Comparison of ENCODE assay signal across 19 mouse cellular contexts in genomic region chr13:63232558-63232957, GRCm38 (mm10).
DNase-seq lines count a peak whose midpoint lies in the region; ATAC-seq and TF ChIP-seq lines count a peak whose summit lies in the region.
"Had no signal": no experiment of that assay in that cellular context is flagged by ENCODE, and none has a peak within 500 bp of the region (broad histone marks: within the 10 kb centered on the region; RNA-seq: fewer than 3 reads in every experiment).

No protein-coding gene starts in this region.

- 76% methylated on average over 2 of the region's 2 CpGs for WGBS in heart, postnatal 0 days
- WGBS in liver, adult 2 months: 46% methylated on average over 2 of the region's 2 CpGs
- 83% methylated on average over 2 of the region's 2 CpGs for WGBS in liver, embryonic 11.5 days
- 58% methylated on average over 2 of the region's 2 CpGs for WGBS in intestine, embryonic 15.5 days
- 40% methylated on average over 2 of the region's 2 CpGs for WGBS in stomach, postnatal 0 days

- no peaks in the 10 kb centered on the region for H3K79me2 ChIP-seq in liver, adult 2 months (ENCODE audit: control insufficient read depth, insufficient read depth, low read length)

- no peak for TF ChIP-seq POLR2A in liver, adult 2 months (IDR thresholded peaks at IDR 0.05; ENCODE audit: extremely low read depth, insufficient read depth, low read length)

- no peak overlapping the region for H3K4me3 ChIP-seq in heart, postnatal 0 days (ENCODE audit: low read depth, low read length)
- H3K4me3 ChIP-seq in liver, adult 2 months (ENCODE audit: insufficient read depth, low read depth, low read length): no peak overlapping the region
- no peak overlapping the region for H3K4me3 ChIP-seq in liver, embryonic 11.5 days (ENCODE audit: low read depth, low read length)
- H3K4me3 ChIP-seq in intestine, embryonic 15.5 days (replicated peaks): no peak overlapping the region
- H3K4me3 ChIP-seq in stomach, postnatal 0 days (ENCODE audit: low read depth, low read length): no peak overlapping the region
- H3K4me3 ChIP-seq: embryonic facial prominence, embryonic 12.5 days; forebrain, embryonic 10.5 days; hindbrain, embryonic 13.5 days; limb, embryonic 15.5 days had no signal

- H3K27ac ChIP-seq in heart, postnatal 0 days (ENCODE audit: low read depth): peak overlapping the region; percentile 79; the same call in 1 of the 2 replicates
- H3K27ac ChIP-seq in liver, adult 2 months (replicated peaks; ENCODE audit: insufficient read depth, low read depth, low read length): peak overlapping the region; percentile 32
- no peak overlapping the region for H3K27ac ChIP-seq in liver, embryonic 11.5 days (ENCODE audit: low read depth, low read length)
- H3K27ac ChIP-seq in intestine, embryonic 15.5 days: peak overlapping the region; percentile 72
- peak overlapping the region; percentile 86 for H3K27ac ChIP-seq in stomach, postnatal 0 days (replicated peaks)
- H3K27ac ChIP-seq: embryonic facial prominence, embryonic 12.5 days; forebrain, embryonic 10.5 days; hindbrain, embryonic 13.5 days had no signal

- peaks cover 22% of the 10 kb centered on the region for H3K4me1 ChIP-seq in heart, postnatal 0 days (ENCODE audit: control insufficient read depth, insufficient read depth)
- H3K4me1 ChIP-seq in liver, adult 2 months (ENCODE audit: control insufficient read depth, insufficient read depth, low read length): peaks cover 19% of the 10 kb centered on the region
- no peaks in the 10 kb centered on the region for H3K4me1 ChIP-seq in liver, embryonic 11.5 days (replicated peaks; ENCODE audit: control insufficient read depth, insufficient read depth, low read length)
- H3K4me1 ChIP-seq in intestine, embryonic 15.5 days (replicated peaks): peaks cover 22% of the 10 kb centered on the region
- no peaks in the 10 kb centered on the region; the same call in 1 of the 2 replicates for H3K4me1 ChIP-seq in stomach, postnatal 0 days (replicated peaks; ENCODE audit: control insufficient read depth, insufficient read depth)
- H3K4me1 ChIP-seq: limb, embryonic 15.5 days; megakaryocyte, embryonic 14.5 days had no signal

- TF ChIP-seq EP300 in heart, postnatal 0 days (IDR thresholded peaks at IDR 0.05; ENCODE audit: low read depth): no peak
- no peak for TF ChIP-seq EP300 in stomach, postnatal 0 days (optimal IDR thresholded peaks at IDR 0.05)

- no peaks in the 10 kb centered on the region for H3K27me3 ChIP-seq in heart, postnatal 0 days (ENCODE audit: control insufficient read depth, insufficient read depth, low read length)
- H3K27me3 ChIP-seq in liver, adult 2 months (ENCODE audit: control insufficient read depth, insufficient read depth, low read length): no peaks in the 10 kb centered on the region
- H3K27me3 ChIP-seq in liver, embryonic 11.5 days (replicated peaks; ENCODE audit: control insufficient read depth, insufficient read depth, low read length): no peaks in the 10 kb centered on the region
- H3K27me3 ChIP-seq in intestine, embryonic 15.5 days (replicated peaks): no peaks in the 10 kb centered on the region
- no peaks in the 10 kb centered on the region for H3K27me3 ChIP-seq in stomach, postnatal 0 days (ENCODE audit: control insufficient read depth, insufficient read depth, low read length)
- H3K27me3 ChIP-seq: embryonic facial prominence, embryonic 12.5 days; hindbrain, embryonic 13.5 days; limb, embryonic 15.5 days had no signal

- ATAC-seq in heart, postnatal 0 days (ENCODE audit: insufficient read depth, low read depth): no peak
- ATAC-seq in liver, embryonic 11.5 days (replicated peaks; ENCODE audit: low FRiP score): no peak
- ATAC-seq in intestine, embryonic 15.5 days: no peak
- 0 out of 2 replicates have a peak, but pooled peaks have one; percentile 32 for ATAC-seq in stomach, postnatal 0 days (ENCODE audit: low FRiP score, low TSS enrichment)
- ATAC-seq: midbrain, embryonic 16.5 days had no signal

- H3K9me3 ChIP-seq in heart, postnatal 0 days (replicated peaks; ENCODE audit: control insufficient read depth, low read length): no peaks in the 10 kb centered on the region
- no peaks in the 10 kb centered on the region for H3K9me3 ChIP-seq in liver, embryonic 11.5 days (ENCODE audit: control insufficient read depth, low read length)
- H3K9me3 ChIP-seq in intestine, embryonic 15.5 days: no peaks in the 10 kb centered on the region
- no peaks in the 10 kb centered on the region for H3K9me3 ChIP-seq in stomach, postnatal 0 days (ENCODE audit: control insufficient read depth, low read length)
- H3K9me3 ChIP-seq: embryonic facial prominence, embryonic 12.5 days; forebrain, embryonic 10.5 days; hindbrain, embryonic 13.5 days; limb, embryonic 15.5 days had no signal

- no peak overlapping the region for H3K9ac ChIP-seq in heart, postnatal 0 days (replicated peaks; ENCODE audit: low read depth, low read length)
- no peak overlapping the region for H3K9ac ChIP-seq in liver, adult 2 months (ENCODE audit: low read depth, low read length)
- no peak overlapping the region for H3K9ac ChIP-seq in liver, embryonic 11.5 days (ENCODE audit: low read depth, low read length)
- no peak overlapping the region for H3K9ac ChIP-seq in intestine, embryonic 15.5 days
- H3K9ac ChIP-seq in stomach, postnatal 0 days (ENCODE audit: low read length): no peak overlapping the region
- H3K9ac ChIP-seq: embryonic facial prominence, embryonic 12.5 days; hindbrain, embryonic 13.5 days; limb, embryonic 15.5 days; lung, embryonic 14.5 days had no signal

- no peak for DNase-seq in heart, postnatal 0 days (ENCODE audit: low spot score)
- no peak for DNase-seq in heart, adult 8-10 months (ENCODE audit: low spot score)
- DNase-seq in liver, adult 2 months (ENCODE audit: extremely low read depth, low read depth, low spot score): no peak
- DNase-seq in liver, embryonic 11.5 days (ENCODE audit: low spot score): no peak
- no peak for DNase-seq in stomach, postnatal 0 days (ENCODE audit: low spot score)
- no peak for DNase-seq in left cerebral cortex, adult 9 months (ENCODE audit: low spot score in 2 of 2)
- DNase-seq: adrenal gland, postnatal 25 days; cerebellum, adult 2 months; gastrocnemius, postnatal 10 days; kidney, adult 18-20 months; lung, embryonic 14.5 days had no signal

- no peak for TF ChIP-seq CTCF in heart, postnatal 0 days (IDR thresholded peaks at IDR 0.05; ENCODE audit: low read depth)
- no peak for TF ChIP-seq CTCF in liver, adult 2 months (IDR thresholded peaks at IDR 0.05; ENCODE audit: low read depth, low read length)
- no peak for TF ChIP-seq CTCF in stomach, postnatal 0 days (IDR thresholded peaks at IDR 0.05; ENCODE audit: low read depth)

- H3K36me3 ChIP-seq in heart, postnatal 0 days (replicated peaks; ENCODE audit: control insufficient read depth, insufficient read depth, low read length): no peaks in the 10 kb centered on the region
- H3K36me3 ChIP-seq in liver, adult 2 months (ENCODE audit: control insufficient read depth, insufficient read depth, low read length): no peaks in the 10 kb centered on the region
- H3K36me3 ChIP-seq in liver, embryonic 11.5 days (ENCODE audit: control insufficient read depth, insufficient read depth, low read length): no peaks in the 10 kb centered on the region
- no peaks in the 10 kb centered on the region for H3K36me3 ChIP-seq in intestine, embryonic 15.5 days
- H3K36me3 ChIP-seq in stomach, postnatal 0 days (ENCODE audit: control insufficient read depth, insufficient read depth, low read length): no peaks in the 10 kb centered on the region
- H3K36me3 ChIP-seq: embryonic facial prominence, embryonic 12.5 days; forebrain, embryonic 10.5 days had no signal

- no peak overlapping the region for H3K4me2 ChIP-seq in heart, postnatal 0 days (ENCODE audit: low read depth, low read length)
- no peak overlapping the region for H3K4me2 ChIP-seq in liver, embryonic 11.5 days
- H3K4me2 ChIP-seq in intestine, embryonic 15.5 days (replicated peaks): no peak overlapping the region
- H3K4me2 ChIP-seq in stomach, postnatal 0 days (replicated peaks; ENCODE audit: low read depth): no peak overlapping the region
- H3K4me2 ChIP-seq: embryonic facial prominence, embryonic 12.5 days; heart, embryonic 11.5 days; hindbrain, embryonic 13.5 days; limb, embryonic 15.5 days; lung, embryonic 14.5 days had no signal
